Mouse (Mus musculus) olfactory bulb, adult 2 months (tissue): ENCODE measurements around the gene Cd300c.

Source experiments
- CTCF ChIP-seq: fragments of 200-500 bp; IDR thresholded peaks from 2 replicates; pipeline ENCODE4 v1.5.1; 2012; ENCODE audit warnings: low read depth, mild to moderate bottlenecking, low read length, moderate library complexity; ENCODE audit not compliant: insufficient read depth
- POLR2A ChIP-seq: fragments of 200-500 bp; IDR thresholded peaks from 2 replicates; pipeline ENCODE4 v1.6.1; 2012; ENCODE audit warnings: mild to moderate bottlenecking, low read depth, low read length, moderate library complexity; ENCODE audit not compliant: insufficient read depth

DNA sequence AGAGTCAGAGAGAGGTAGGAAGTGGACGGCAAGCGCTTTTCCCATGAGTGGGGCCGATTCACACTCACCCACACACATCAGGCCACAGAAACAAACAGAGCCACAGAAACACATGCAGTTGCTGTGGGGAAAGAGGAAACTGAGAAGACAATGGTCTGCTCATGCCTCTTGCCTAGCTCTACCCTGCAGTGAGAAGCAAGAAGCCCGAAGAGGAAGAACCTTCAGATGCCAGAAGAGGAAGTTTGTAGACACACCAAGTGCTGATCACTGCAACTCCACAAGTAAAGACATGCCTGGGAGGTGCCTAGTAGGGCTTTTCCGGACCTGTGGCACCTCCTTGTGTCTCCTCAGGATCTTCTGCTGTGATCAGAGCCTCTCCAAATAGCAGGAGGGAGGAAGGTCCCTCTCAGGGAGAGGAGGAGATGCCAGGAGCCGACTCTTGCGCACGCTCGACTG lies at the start of gene Cd300c:
- no peak for TF ChIP-seq CTCF
- TF ChIP-seq POLR2A: no peak
